Mouse (Mus musculus): ENCODE results near the gene BC037034. TPM values are rescaled to one million over a fixed set of nuclear protein-coding genes. Genes with fewer than 3 reads are reported as not detected.
"Not testable (repeated sequence)": the region's sequence is repeated elsewhere in the genome, so short reads cannot be mapped to it uniquely, and the experiment has no call there.

BC037034 gene
- polyA plus RNA-seq, 1 experiment from 2014 or later, result 3.9 TPM

GRCm38 (mm10) chr5:138233778-138234177, 30.1 kb downstream of the BC037034 start:
- 71% methylated on average over 2 of the region's 2 CpGs for WGBS
- H3K27me3 ChIP-seq (ENCODE audit: control insufficient read depth, insufficient read depth, low read length), result no peaks in the 10 kb centered on the region
- ATAC-seq (ENCODE audit: insufficient read depth, low FRiP score), result no peak
- no peak overlapping the region for H3K4me2 ChIP-seq (ENCODE audit: low read depth, low read length)
- H3K27ac ChIP-seq (ENCODE audit: low read length), result no peak overlapping the region
- no peaks in the 10 kb centered on the region for H3K36me3 ChIP-seq (ENCODE audit: control insufficient read depth, insufficient read depth, low read length)
- no peaks in the 10 kb centered on the region for H3K9me3 ChIP-seq (replicated peaks; ENCODE audit: control insufficient read depth, low read length)
- no peak overlapping the region for H3K4me3 ChIP-seq (replicated peaks; ENCODE audit: low read length)
- H3K4me1 ChIP-seq (ENCODE audit: control insufficient read depth, insufficient read depth, low read length), result no peaks in the 10 kb centered on the region
- no peak overlapping the region for H3K9ac ChIP-seq (ENCODE audit: low read length)

- Histone ChIP-seq H3K4me2 (ENCODE audit: low read depth, low read length) (no peak overlapping the region), H3K27ac (ENCODE audit: low read length) (no peak overlapping the region), H3K9me3 (replicated peaks; ENCODE audit: control insufficient read depth, low read length) (no peaks in the 10 kb centered on the region), H3K4me1 (ENCODE audit: control insufficient read depth, insufficient read depth, low read length) (no peaks in the 10 kb centered on the region), H3K4me3 (replicated peaks; ENCODE audit: low read length) (no peak overlapping the region), H3K27me3 (ENCODE audit: control insufficient read depth, insufficient read depth, low read length) (no peaks in the 10 kb centered on the region), H3K36me3 (ENCODE audit: control insufficient read depth, insufficient read depth, low read length) (no peaks in the 10 kb centered on the region), H3K9ac (ENCODE audit: low read length) (no peak overlapping the region)
- WGBS, result 88% methylated on average over 3 of the region's 3 CpGs
- no peak for ATAC-seq (ENCODE audit: insufficient read depth, low FRiP score)
Measured at GRCm38 (mm10) chr5:138229511-138229910, 34.3 kb downstream of the BC037034 start.

GRCm38 (mm10) chr5:138228026-138228425, 35.8 kb downstream of the BC037034 start:
- ATAC-seq (ENCODE audit: insufficient read depth, low FRiP score), result no peak
- H3K9me3 ChIP-seq (replicated peaks; ENCODE audit: control insufficient read depth, low read length), result no peaks in the 10 kb centered on the region
- H3K4me2 ChIP-seq (ENCODE audit: low read depth, low read length), result no peak overlapping the region
- no peaks in the 10 kb centered on the region for H3K4me1 ChIP-seq (ENCODE audit: control insufficient read depth, insufficient read depth, low read length)
- no peak overlapping the region for H3K27ac ChIP-seq (ENCODE audit: low read length)
- no peaks in the 10 kb centered on the region for H3K27me3 ChIP-seq (ENCODE audit: control insufficient read depth, insufficient read depth, low read length)
- no peak overlapping the region for H3K4me3 ChIP-seq (replicated peaks; ENCODE audit: low read length)
- H3K9ac ChIP-seq (ENCODE audit: low read length), result no peak overlapping the region
- no peaks in the 10 kb centered on the region for H3K36me3 ChIP-seq (ENCODE audit: control insufficient read depth, insufficient read depth, low read length)
- 59% methylated on average over 3 of the region's 3 CpGs for WGBS

GRCm38 (mm10) chr5:138227367-138227766, 36.5 kb downstream of the BC037034 start:
- no peak for ATAC-seq (ENCODE audit: insufficient read depth, low FRiP score)
- Histone ChIP-seq H3K4me3 (replicated peaks; ENCODE audit: low read length) (no peak overlapping the region), H3K9ac (ENCODE audit: low read length) (no peak overlapping the region), H3K4me2 (ENCODE audit: low read depth, low read length) (no peak overlapping the region), H3K27me3 (ENCODE audit: control insufficient read depth, insufficient read depth, low read length) (no peaks in the 10 kb centered on the region), H3K36me3 (ENCODE audit: control insufficient read depth, insufficient read depth, low read length) (no peaks in the 10 kb centered on the region), H3K9me3 (replicated peaks; ENCODE audit: control insufficient read depth, low read length) (no peaks in the 10 kb centered on the region), H3K27ac (ENCODE audit: low read length) (no peak overlapping the region), H3K4me1 (ENCODE audit: control insufficient read depth, insufficient read depth, low read length) (no peaks in the 10 kb centered on the region)
- WGBS, result 71% methylated on average over 2 of the region's 2 CpGs

- Histone ChIP-seq H3K27me3 (ENCODE audit: control insufficient read depth, insufficient read depth, low read length) (no peaks in the 10 kb centered on the region), H3K4me1 (ENCODE audit: control insufficient read depth, insufficient read depth, low read length) (no peaks in the 10 kb centered on the region), H3K27ac (ENCODE audit: low read length) (no peak overlapping the region), H3K9ac (ENCODE audit: low read length) (no peak overlapping the region), H3K9me3 (replicated peaks; ENCODE audit: control insufficient read depth, low read length) (no peaks in the 10 kb centered on the region), H3K36me3 (ENCODE audit: control insufficient read depth, insufficient read depth, low read length) (no peaks in the 10 kb centered on the region), H3K4me3 (replicated peaks; ENCODE audit: low read length) (no peak overlapping the region), H3K4me2 (ENCODE audit: low read depth, low read length) (no peak overlapping the region)
- WGBS, result 69% methylated on average over 4 of the region's 4 CpGs
- ATAC-seq (ENCODE audit: insufficient read depth, low FRiP score), result no peak
Measured at GRCm38 (mm10) chr5:138226491-138226890, 37.3 kb downstream of the BC037034 start.

GRCm38 (mm10) chr5:138225700-138226099, 38.1 kb downstream of the BC037034 start, which contains the start of gene Nxpe5:
TSS of gene Nxpe5 (plus strand) at chr5:138225898.
- Histone ChIP-seq H3K4me1 (ENCODE audit: control insufficient read depth, insufficient read depth, low read length) (no peaks in the 10 kb centered on the region), H3K9ac (ENCODE audit: low read length) (no peak within 1 kb of the TSS), H3K4me3 (replicated peaks; ENCODE audit: low read length) (no peak within 1 kb of the TSS), H3K27ac (ENCODE audit: low read length) (no peak within 1 kb of the TSS), H3K4me2 (ENCODE audit: low read depth, low read length) (no peak within 1 kb of the TSS), H3K36me3 (ENCODE audit: control insufficient read depth, insufficient read depth, low read length) (no peaks in the 10 kb centered on the region), H3K9me3 (replicated peaks; ENCODE audit: control insufficient read depth, low read length) (no peaks in the 10 kb centered on the region), H3K27me3 (ENCODE audit: control insufficient read depth, insufficient read depth, low read length) (no peaks in the 10 kb centered on the region)
- WGBS, result 48% methylated on average over 2 of the region's 2 CpGs
- ATAC-seq (ENCODE audit: insufficient read depth, low FRiP score), result no peak

- H3K9ac ChIP-seq (ENCODE audit: low read length), result no peak overlapping the region
- WGBS, result 49% methylated on average over 3 of the region's 3 CpGs
- H3K4me1 ChIP-seq (ENCODE audit: control insufficient read depth, insufficient read depth, low read length), result no peaks in the 10 kb centered on the region
- H3K36me3 ChIP-seq (ENCODE audit: control insufficient read depth, insufficient read depth, low read length), result no peaks in the 10 kb centered on the region
- no peaks in the 10 kb centered on the region for H3K27me3 ChIP-seq (ENCODE audit: control insufficient read depth, insufficient read depth, low read length)
- no peak overlapping the region for H3K4me3 ChIP-seq (replicated peaks; ENCODE audit: low read length)
- H3K27ac ChIP-seq (ENCODE audit: low read length), result no peak overlapping the region
- H3K9me3 ChIP-seq (replicated peaks; ENCODE audit: control insufficient read depth, low read length), result no peaks in the 10 kb centered on the region
- ATAC-seq (ENCODE audit: insufficient read depth, low FRiP score), result no peak
- H3K4me2 ChIP-seq (ENCODE audit: low read depth, low read length), result no peak overlapping the region
Measured at GRCm38 (mm10) chr5:138223287-138223686, 40.5 kb downstream of the BC037034 start.

GRCm38 (mm10) chr5:138222111-138222510, 41.7 kb downstream of the BC037034 start:
- Histone ChIP-seq H3K4me2 (ENCODE audit: low read depth, low read length) (no peak overlapping the region), H3K36me3 (ENCODE audit: control insufficient read depth, insufficient read depth, low read length) (no peaks in the 10 kb centered on the region), H3K4me1 (ENCODE audit: control insufficient read depth, insufficient read depth, low read length) (no peaks in the 10 kb centered on the region), H3K4me3 (replicated peaks; ENCODE audit: low read length) (no peak overlapping the region), H3K27me3 (ENCODE audit: control insufficient read depth, insufficient read depth, low read length) (no peaks in the 10 kb centered on the region), H3K9me3 (replicated peaks; ENCODE audit: control insufficient read depth, low read length) (no peaks in the 10 kb centered on the region), H3K27ac (ENCODE audit: low read length) (no peak overlapping the region), H3K9ac (ENCODE audit: low read length) (no peak overlapping the region)
- ATAC-seq (ENCODE audit: insufficient read depth, low FRiP score), result no peak
- WGBS, result 22% methylated on average over 4 of the region's 4 CpGs

- peaks cover 3% of the 10 kb centered on the region; the same call in 1 of the 2 replicates for H3K9me3 ChIP-seq (replicated peaks; ENCODE audit: control insufficient read depth, low read length)
- 46% methylated on average over 2 of the region's 2 CpGs for WGBS
- H3K36me3 ChIP-seq (ENCODE audit: control insufficient read depth, insufficient read depth, low read length), result no peaks in the 10 kb centered on the region
- ATAC-seq (ENCODE audit: insufficient read depth, low FRiP score), result no peak
- no peaks in the 10 kb centered on the region for H3K27me3 ChIP-seq (ENCODE audit: control insufficient read depth, insufficient read depth, low read length)
- H3K27ac ChIP-seq (ENCODE audit: low read length), result no peak overlapping the region
- H3K9ac ChIP-seq (ENCODE audit: low read length), result no peak overlapping the region
- no peaks in the 10 kb centered on the region for H3K4me1 ChIP-seq (ENCODE audit: control insufficient read depth, insufficient read depth, low read length)
- no peak overlapping the region for H3K4me2 ChIP-seq (ENCODE audit: low read depth, low read length)
- H3K4me3 ChIP-seq (replicated peaks; ENCODE audit: low read length), result no peak overlapping the region
Measured at GRCm38 (mm10) chr5:138219864-138220263, 44.0 kb downstream of the BC037034 start.

GRCm38 (mm10) chr5:138216632-138217031, 47.2 kb downstream of the BC037034 start:
- H3K4me2 ChIP-seq (ENCODE audit: low read depth, low read length); H3K9ac ChIP-seq (ENCODE audit: low read length); H3K36me3 ChIP-seq (ENCODE audit: control insufficient read depth, insufficient read depth, low read length); H3K9me3 ChIP-seq (replicated peaks; ENCODE audit: control insufficient read depth, low read length); H3K27me3 ChIP-seq (ENCODE audit: control insufficient read depth, insufficient read depth, low read length); H3K4me1 ChIP-seq (ENCODE audit: control insufficient read depth, insufficient read depth, low read length); H3K4me3 ChIP-seq (replicated peaks; ENCODE audit: low read length); ATAC-seq (ENCODE audit: insufficient read depth, low FRiP score); H3K27ac ChIP-seq (ENCODE audit: low read length): not testable (repeated sequence)
- WGBS, result 95% methylated on average over 13 of the region's 13 CpGs
